Mouse (Mus musculus) erythroblast, embryonic 14.5 days (primary cell): ENCODE measurements around the gene Cpne9.

Experiments
- GATA1 ChIP-seq: IDR thresholded peaks from 2 replicates; pipeline ENCODE4 v1.6.1; 2012; ENCODE audit warnings: low read length, inconsistent platforms, mixed read lengths
- TAL1 ChIP-seq: IDR thresholded peaks from 3 replicates; pipeline ENCODE4 v1.6.1; 2012; ENCODE audit warnings: low read length, inconsistent platforms, mixed read lengths

DNA sequence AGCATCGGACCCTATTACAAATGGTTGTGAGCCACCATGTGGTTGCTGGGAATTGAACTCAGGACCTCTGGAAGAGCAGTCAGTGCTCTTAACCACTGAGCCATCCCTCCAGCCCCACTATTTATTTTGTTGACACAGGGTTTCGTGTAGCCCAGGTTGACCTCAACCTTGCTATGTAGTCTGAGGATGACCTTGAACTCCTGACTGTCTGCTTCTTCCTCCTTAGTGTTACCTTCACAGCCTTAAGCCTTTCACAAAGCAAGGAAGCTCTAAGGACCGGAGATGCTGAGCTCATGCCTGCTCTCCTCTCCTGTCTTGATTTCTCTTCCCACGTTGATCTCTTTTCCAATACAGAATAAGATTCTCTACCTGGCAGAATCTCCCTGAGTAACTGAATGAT, 64.8 kb downstream of the Cpne9 start:
- TF ChIP-seq TAL1 (no peak), GATA1 (no peak)
